Comparison of ENCODE assay signal across 8 mouse cellular contexts in the genomic region with DNA sequence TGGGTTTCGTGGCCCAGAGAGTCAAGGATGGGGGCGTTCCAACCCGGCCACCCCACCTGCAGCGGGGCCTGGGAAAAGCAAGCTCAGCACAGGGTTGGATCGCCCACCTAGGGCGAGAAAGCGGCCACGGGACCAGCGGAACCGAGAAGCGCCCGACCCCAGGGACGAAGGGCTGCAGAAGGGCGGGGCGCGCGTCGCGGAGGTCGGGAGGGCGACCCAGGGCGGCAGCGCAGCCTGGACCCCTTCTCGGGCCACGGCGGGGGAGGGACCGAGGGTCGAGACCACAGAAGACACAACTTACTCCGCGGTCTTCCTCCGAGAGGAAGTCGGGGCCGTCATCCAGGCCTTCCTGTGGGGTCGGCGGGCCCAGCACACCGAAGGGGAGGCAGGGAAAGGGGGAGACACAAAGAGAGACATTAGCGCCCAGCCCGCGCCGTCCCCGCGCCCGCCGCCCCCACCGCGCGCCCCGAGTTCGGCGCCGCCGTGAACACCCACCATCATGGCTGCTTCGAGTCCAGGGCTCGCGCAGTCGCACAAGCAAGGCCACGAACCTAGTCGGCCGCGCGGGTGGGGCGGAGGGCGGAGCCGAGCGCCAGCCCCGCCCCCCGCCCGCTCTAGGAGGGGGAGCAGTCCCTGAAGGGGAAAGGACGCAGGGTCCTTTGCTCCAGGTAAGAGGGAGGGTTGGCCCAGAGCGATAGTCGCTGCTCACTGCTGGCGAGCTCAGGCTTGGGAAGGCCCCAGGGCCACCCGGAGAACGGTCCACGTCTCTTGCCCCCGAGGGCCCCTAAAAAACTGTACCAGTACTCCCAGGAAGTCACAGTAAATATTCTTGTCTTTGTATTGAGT. TPM values are rescaled to one million over a fixed set of nuclear protein-coding genes. Genes with fewer than 3 reads are reported as not detected.
DNase-seq lines count a peak whose midpoint lies in the region; ATAC-seq lines count a peak whose summit lies in the region.

TSS of gene Snx6 (minus strand) at position 551 of the 846 bp plus-strand sequence.

- H3K27ac ChIP-seq in hindbrain, embryonic 12.5 days, result peak within 1 kb of the TSS; percentile 83

- ATAC-seq in hindbrain, embryonic 12.5 days (ENCODE audit: low FRiP score), result peak; percentile 96

- peaks cover 5% of the 10 kb centered on the region; the same call in 1 of the 2 replicates for H3K36me3 ChIP-seq in hindbrain, embryonic 12.5 days

- H3K4me3 ChIP-seq in hindbrain, embryonic 12.5 days, result peak within 1 kb of the TSS; percentile 88

- H3K9me3 ChIP-seq in hindbrain, embryonic 12.5 days (replicated peaks), result no peaks in the 10 kb centered on the region

- peak; percentile 92 for DNase-seq in Muller cell, postnatal 12 days (ENCODE audit: inconsistent ontology term)
- peak; percentile 83 for DNase-seq in cerebellum, adult 9-11 months
- DNase-seq in frontal cortex, postnatal 10 days (ENCODE audit: low spot score in 2 of 2), result peak; percentile 49 to 82
- peak; percentile 72 to 83 for DNase-seq in layer of hippocampus, postnatal 14 days (ENCODE audit: low spot score in 2 of 2)
- DNase-seq in lung, postnatal 14 days, result peak; percentile 84
- DNase-seq in retina, embryonic 14.5 days (ENCODE audit: low spot score), result peak; percentile 90
- DNase-seq in thymus, postnatal 4 days, result peak; percentile 91

- H3K4me2 ChIP-seq in hindbrain, embryonic 12.5 days (replicated peaks), result peak within 1 kb of the TSS; percentile 52

- H3K4me1 ChIP-seq in hindbrain, embryonic 12.5 days, result peaks cover 30% of the 10 kb centered on the region

- peak within 1 kb of the TSS; percentile 95 for H3K9ac ChIP-seq in hindbrain, embryonic 12.5 days

- no peaks in the 10 kb centered on the region for H3K27me3 ChIP-seq in hindbrain, embryonic 12.5 days

- under 1% methylated on average over 69 of the region's 76 CpGs for WGBS in hindbrain, embryonic 12.5 days

RNA-seq across cellular contexts. Expression of gene Snx6, which starts in this region (rescaled TPM):
- polyA plus RNA-seq in hindbrain, embryonic 12.5 days (2016; fragmentation: Nextera tagmentation; extraction: Ambion mirVana), result 208 and 220 TPM in 2 replicates
- 10 to 100 TPM; 47.4 to 57.9 TPM for total RNA-seq in layer of hippocampus, postnatal 14 days (2021)

Comparison
In these comparisons a context has a peak if more than half of its experiments do, and no peak if none do; other contexts are left out.
1. Peak in every context shown above with its lines: DNase-seq, ATAC-seq, H3K4me3 ChIP-seq and H3K27ac ChIP-seq.